Mouse (Mus musculus) kidney, postnatal 36 days (tissue): ENCODE results near the gene Urah.

ENCODE experiments used
- DNase-seq, 2 experiments: peaks; one replicate each; pipeline ENCODE4 v3.0.0; 2021 to 2022; ENCODE audit warnings: mixed read lengths in 2 of 2

Urah gene

GRCm38 (mm10) chr7:140834968-140835757 lies at the start of gene Urah:
Gene Urah (plus strand): TSS chr7:140835018.
- DNase-seq, result peak; percentile 36 to 57

DNA sequence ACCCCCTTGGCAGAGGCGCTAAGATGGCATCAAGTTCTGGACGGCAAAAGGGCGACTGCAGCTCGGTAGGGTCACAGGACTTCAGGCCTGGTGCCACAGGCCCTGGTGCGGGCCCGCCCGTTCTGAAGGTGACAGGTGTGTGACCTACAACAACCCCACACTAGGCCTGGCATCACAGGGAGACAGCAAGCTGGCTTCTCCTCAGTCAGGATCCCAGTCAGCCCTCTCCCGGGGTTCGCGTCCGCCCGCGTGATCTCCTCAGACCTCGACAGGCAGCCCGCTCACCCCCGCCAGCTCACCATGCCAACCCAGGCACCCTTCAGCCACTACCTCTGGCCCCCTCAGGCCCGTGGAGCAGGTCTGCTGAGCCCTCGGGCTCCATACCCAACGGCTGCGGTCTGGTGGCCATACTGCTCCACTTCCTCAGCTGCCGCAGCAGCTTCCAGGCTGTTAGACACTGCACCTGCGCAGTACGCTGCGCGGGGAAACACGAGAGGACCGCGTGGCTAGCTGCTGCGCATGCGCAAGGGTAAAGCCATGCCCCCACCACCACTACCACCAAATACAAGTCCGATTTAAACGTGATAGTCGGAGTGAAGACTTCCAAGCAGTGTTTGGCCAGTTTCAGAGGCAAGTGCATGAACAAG lies 47.3 kb upstream of the Urah start, which contains the start of gene Syce1:
Gene Syce1, minus strand, starts transcription at position 447 of the 647 bp plus-strand sequence.
- no peak for DNase-seq

- DNase-seq, result no peak
These were observed 46.8 kb upstream of the Urah start for GRCm38 (mm10) chr7:140788053-140788435.

GRCm38 (mm10) chr7:140793541-140793940 lies 41.3 kb upstream of the Urah start:
- no peak for DNase-seq

GRCm38 (mm10) chr7:140797619-140798018 lies 37.2 kb upstream of the Urah start:
- DNase-seq, result no peak

DNA sequence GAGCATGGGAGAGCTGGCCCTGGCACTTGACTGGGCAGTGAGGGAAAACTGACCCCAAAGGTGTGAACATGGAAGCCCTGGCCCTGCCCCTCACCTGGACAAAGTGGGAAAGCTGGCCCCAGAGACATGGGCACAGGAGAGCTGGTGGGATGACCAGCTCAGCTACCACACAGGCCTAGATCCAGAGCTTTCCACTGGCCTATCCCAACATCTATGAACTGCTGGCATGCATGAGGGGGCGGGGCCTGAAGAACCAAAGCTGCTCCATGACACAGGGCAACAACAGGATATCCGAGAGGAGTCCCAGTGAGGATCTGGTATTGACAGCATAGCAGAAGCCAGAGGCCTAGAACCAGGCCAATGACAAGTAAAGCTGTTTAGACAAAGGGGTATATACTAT lies 36.6 kb upstream of the Urah start:
- DNase-seq, result no peak

- peak; percentile 54 to 64 for DNase-seq
These were observed 32.2 kb upstream of the Urah start for GRCm38 (mm10) chr7:140802629-140803028.

DNA sequence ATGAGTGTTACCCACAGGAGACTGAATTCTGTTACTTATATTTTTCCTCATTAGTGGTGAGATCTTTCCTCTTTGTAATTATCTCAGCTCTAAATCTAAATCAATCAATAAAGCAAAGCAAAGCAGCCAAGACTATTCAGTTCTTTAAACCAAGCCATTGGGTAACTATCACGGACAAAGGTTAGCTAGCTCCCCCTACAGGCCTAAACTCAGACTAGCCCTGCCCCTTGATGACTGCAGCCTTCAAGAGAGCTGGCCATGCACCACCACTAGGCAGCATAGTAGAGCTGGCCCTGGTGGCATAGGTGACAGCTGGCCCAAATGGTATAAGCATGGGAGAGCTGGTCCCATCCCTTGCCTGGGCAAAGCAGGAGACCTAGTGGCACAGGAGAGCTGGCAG lies 29.1 kb upstream of the Urah start:
- DNase-seq, result peak; percentile 79 to 81

DNA sequence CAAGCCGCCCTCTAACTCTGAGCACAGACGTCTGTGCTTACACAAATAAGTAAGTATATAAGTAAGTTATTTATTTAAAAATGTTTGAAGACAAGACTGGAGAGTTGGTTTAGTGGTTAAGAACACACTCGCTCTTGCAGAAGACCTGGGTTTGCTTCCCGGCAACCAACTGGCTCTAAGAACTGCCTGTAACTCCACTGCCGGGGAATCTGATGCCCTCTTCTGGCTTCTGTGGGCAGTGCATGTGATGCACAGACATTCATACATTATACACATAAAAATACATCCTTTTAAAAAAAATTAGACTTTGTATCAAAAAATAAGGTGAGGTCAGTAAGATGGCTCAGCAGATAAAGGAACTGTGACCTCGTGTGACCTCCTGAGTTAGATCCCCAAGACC lies 24.3 kb upstream of the Urah start:
- DNase-seq, result no peak

GRCm38 (mm10) chr7:140811714-140812113 lies 23.1 kb upstream of the Urah start:
- DNase-seq, result no peak

- DNase-seq, result no peak
These were observed 22.0 kb upstream of the Urah start for GRCm38 (mm10) chr7:140812850-140813249.

- no peak for DNase-seq
These were observed 14.6 kb upstream of the Urah start for GRCm38 (mm10) chr7:140820173-140820572.

- DNase-seq, result no peak
These were observed 13.5 kb upstream of the Urah start for GRCm38 (mm10) chr7:140821305-140821652.

GRCm38 (mm10) chr7:140821653-140822329 lies 13.0 kb upstream of the Urah start, which contains the start of gene Zfp941:
Gene Zfp941 (minus strand): TSS chr7:140822178.
- DNase-seq, result peak; percentile 58 to 73

- DNase-seq, result no peak
These were observed 12.1 kb upstream of the Urah start for GRCm38 (mm10) chr7:140822731-140823130.

GRCm38 (mm10) chr7:140828171-140828881 lies 6.5 kb upstream of the Urah start:
- peak; percentile 80 to 92 for DNase-seq

DNA sequence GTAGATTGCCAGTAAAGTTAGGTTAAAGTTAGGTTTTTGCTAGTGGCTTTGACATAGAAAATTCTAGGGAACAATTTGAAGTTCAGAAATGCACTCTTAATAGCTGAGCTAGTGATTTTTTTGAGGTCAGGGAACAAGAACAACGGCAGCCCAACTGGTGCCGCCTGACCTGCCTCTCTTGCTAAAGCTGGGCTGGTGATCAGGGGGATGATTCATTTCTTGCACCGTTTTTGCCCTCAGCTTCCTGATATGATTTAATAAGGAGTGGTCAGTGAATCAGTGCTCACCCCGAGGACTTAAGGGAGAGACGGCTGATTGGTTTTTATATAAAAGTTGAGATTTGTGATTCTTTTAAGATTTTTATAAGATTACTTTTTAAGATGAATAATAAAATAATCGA lies 3.4 kb upstream of the Urah start:
- no peak for DNase-seq

DNA sequence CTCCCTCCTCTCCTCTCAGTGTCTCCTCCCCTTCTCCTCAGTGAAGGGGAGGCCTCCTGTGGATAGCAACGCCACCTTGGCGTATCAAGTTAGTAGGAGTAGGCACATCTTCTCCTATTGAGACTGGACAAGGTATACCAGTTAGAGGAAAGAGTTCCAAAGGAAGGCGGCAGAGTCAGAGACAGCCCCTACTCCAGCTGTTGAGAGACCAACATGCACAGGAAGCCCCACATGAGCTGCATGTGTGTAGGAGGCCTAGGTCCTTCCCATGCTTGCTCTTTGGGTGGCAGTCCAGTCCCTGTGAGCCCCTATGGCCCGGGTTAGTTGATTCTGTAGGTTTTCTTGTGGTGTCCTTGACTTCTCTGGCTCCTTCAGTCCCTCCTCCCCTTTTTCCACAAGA lies 1.5 kb upstream of the Urah start:
- DNase-seq, result no peak

- DNase-seq, result no peak
These were observed 905 bp downstream of the Urah start for GRCm38 (mm10) chr7:140835758-140836087.

DNA sequence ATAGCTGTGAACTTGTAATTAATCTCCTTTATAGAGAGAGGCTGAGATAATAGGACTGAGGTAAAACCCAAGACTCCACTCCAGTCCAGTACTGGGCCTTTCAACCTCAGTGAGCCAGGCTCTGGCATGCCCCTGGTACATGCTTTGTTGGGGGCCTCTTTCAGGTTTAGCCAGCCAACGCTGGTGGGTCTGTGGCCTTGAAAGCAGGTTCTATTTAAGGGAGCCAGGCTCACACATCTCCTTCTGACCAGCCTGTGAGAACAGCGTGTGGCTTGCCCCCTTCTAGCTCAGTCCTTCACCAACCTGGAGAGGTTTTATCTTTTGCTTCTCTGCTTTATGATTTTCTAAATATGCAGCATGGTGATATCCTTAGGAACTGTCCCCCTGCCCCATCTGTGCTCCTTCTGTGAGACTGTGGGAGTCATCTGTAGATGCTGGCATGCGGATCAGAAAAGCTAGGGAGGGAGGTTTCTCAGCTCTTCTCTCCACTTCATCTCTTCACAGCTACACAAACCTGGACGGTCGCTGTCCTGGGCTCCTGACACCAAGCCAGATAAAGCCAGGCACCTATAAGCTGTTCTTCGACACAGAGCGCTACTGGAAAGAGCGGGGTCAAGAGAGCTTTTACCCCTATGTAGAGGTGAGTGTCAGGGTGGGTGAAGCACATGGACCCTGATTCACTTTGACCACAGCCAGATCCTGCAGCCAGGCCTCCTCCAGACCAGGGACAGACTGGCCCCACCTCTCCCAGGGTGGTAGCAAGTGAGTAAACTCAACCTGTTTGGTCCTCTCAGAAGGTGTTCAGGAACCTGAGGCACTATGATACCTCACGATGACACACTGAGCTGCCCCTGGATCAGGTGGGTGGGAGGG lies 1.7 kb downstream of the Urah start:
- DNase-seq, result no peak

DNA sequence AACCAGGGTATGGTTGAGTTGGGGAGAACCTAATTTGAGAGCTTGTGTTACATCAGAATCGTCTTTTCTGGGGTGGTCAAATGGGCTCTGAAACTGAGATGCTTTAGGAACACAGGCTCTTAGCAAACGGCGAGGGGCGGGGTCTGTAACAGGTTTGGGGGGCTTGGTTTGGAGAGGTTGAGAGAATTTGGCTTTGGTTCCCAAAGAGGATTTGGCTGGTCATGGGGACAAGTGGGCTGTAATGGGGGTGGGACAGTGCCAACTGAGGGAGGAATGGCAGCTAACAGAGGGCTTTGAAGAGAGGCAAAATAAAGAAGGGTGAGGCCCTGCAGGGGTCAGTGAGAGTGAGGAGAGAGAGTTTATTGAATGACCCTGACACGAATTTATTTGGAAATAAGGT lies 4.7 kb downstream of the Urah start:
- DNase-seq, result no peak
